Mouse (Mus musculus): ENCODE measurements around the gene Cacna1i.

- TF ChIP-seq CTCF (IDR thresholded peaks at IDR 0.05; ENCODE audit: extremely low read depth, insufficient read depth, low read length) (no peak), POLR2A (IDR thresholded peaks at IDR 0.05; ENCODE audit: extremely low read depth, insufficient read depth, low read length) (peak; percentile 95)
These were observed 8.8 kb upstream of the Cacna1i start for GRCm38 (mm10) chr15:80278121-80278759.
